Mouse (Mus musculus) embryonic facial prominence, embryonic 14.5 days (tissue): ENCODE measurements around the gene Spem1. TPM values are rescaled to one million over a fixed set of nuclear protein-coding genes. Genes with fewer than 3 reads are reported as not detected.
"Not testable (repeated sequence)": the region's sequence is repeated elsewhere in the genome, so short reads cannot be mapped to it uniquely, and the experiment has no call there.

Experiments used
- ATAC-seq: fragments of 200-750 bp; cut with Nextera tagmentation; 2 replicates; pipeline ENCODE4 v1.8.0; 2017; ENCODE audit warnings: low read depth, moderate number of reproducible peaks, moderate TSS enrichment
- DNase-seq: peaks from one replicate; pipeline ENCODE4 v3.0.0-alpha.2; 2015; ENCODE audit warnings: low spot score
- H3K27ac ChIP-seq: fragments of 300-500 bp; sonication (generic); replicated peaks from 2 replicates; pipeline ENCODE4 v1.5.1; 2014; ENCODE audit warnings: low read depth, mild to moderate bottlenecking, low read length, moderate library complexity
- H3K27me3 ChIP-seq: fragments of 300-500 bp; sonication (generic); replicated peaks from 2 replicates; pipeline ENCODE4 v1.6.1; 2014; ENCODE audit warnings: low read length; ENCODE audit not compliant: control insufficient read depth, insufficient read depth
- H3K36me3 ChIP-seq: fragments of 300-500 bp; sonication (generic); 2 replicates; pipeline ENCODE4 v1.6.1; 2014; ENCODE audit warnings: low read length, mixed read lengths; ENCODE audit not compliant: control insufficient read depth, insufficient read depth
- H3K4me1 ChIP-seq: fragments of 300-500 bp; sonication (generic); 2 replicates; pipeline ENCODE4 v1.6.1; 2014; ENCODE audit warnings: antibody characterized with exemption, low read length; ENCODE audit not compliant: control insufficient read depth, insufficient read depth
- H3K4me2 ChIP-seq: fragments of 300-500 bp; sonication (generic); 2 replicates; pipeline ENCODE4 v1.6.1; 2014; ENCODE audit warnings: low read depth, mild to moderate bottlenecking, low read length, moderate library complexity, mixed read lengths
- H3K4me3 ChIP-seq: fragments of 300-500 bp; sonication (generic); 2 replicates; pipeline ENCODE4 v1.5.1; 2014; ENCODE audit warnings: low read depth, mild to moderate bottlenecking, low read length
- H3K9ac ChIP-seq: fragments of 300-500 bp; sonication (generic); 2 replicates; pipeline ENCODE4 v1.6.1; 2014; ENCODE audit warnings: low read depth, mild to moderate bottlenecking, low read length, moderate library complexity, mixed read lengths
- H3K9me3 ChIP-seq: fragments of 300-500 bp; sonication (generic); 2 replicates; pipeline ENCODE4 v1.6.1; 2016; ENCODE audit warnings: low read length; ENCODE audit not compliant: control insufficient read depth
- WGBS: fragments of 180-500 bp; shearing (Covaris S2); extraction: QIAGEN DNeasy Blood & Tissue Kit; methylation state at CpG from one replicate; pipeline ENCODE4 v1.1.7; 2014; 5-methylcytosine and 5-hydroxymethylcytosine counted together
- polyA plus RNA-seq: library from polyadenylated mRNA; unstranded; fragments of >200 nt; fragmentation: Nextera tagmentation; extraction: Ambion mirVana; gene quantifications from 2 replicates; pipeline ENCODE4 v1.2.1, GENCODE M21; 2014

The Spem1 gene
- 0.26 TPM in 1 of 2 replicates, not detected in the other for polyA plus RNA-seq

DNA sequence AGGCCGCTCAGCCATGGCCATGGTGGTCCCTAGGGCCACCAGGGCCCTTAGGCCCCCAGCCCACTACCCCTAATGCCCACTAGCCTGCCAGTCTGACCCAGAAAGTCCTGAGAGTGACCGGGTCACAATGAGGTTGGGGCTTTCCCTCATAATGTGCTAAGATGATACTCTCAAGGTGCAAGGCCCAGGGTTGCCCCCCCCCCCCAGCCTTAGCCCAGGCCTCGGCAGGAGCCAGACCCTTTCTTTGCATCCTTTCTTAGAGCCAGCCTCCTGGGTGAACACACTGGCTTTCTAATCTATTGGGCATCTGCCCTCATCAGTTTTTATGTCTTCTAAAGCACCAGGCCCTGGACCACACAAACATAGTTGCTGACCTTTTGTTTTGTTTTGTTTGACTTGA, at the start of gene Spem1:
Gene Spem1, minus strand, starts transcription at position 101 of the 400 bp plus-strand sequence.
- no peak within 1 kb of the TSS for H3K4me2 ChIP-seq
- no peak for ATAC-seq
- H3K9me3 ChIP-seq, result peaks cover 12% of the 10 kb centered on the region
- H3K27me3 ChIP-seq, result no peaks in the 10 kb centered on the region
- H3K36me3 ChIP-seq, result peaks cover 30% of the 10 kb centered on the region
- DNase-seq, result no peak
- H3K27ac ChIP-seq, result no peak within 1 kb of the TSS
- H3K4me3 ChIP-seq, result no peak within 1 kb of the TSS
- H3K4me1 ChIP-seq, result no peaks in the 10 kb centered on the region
- 95% methylated on average over 2 of the region's 3 CpGs for WGBS
- no peak within 1 kb of the TSS for H3K9ac ChIP-seq

- Histone ChIP-seq H3K27me3 (no peaks in the 10 kb centered on the region), H3K36me3 (no peaks in the 10 kb centered on the region), H3K9ac (no peak overlapping the region), H3K27ac (no peak overlapping the region), H3K4me1 (no peaks in the 10 kb centered on the region), H3K4me2 (no peak overlapping the region), H3K4me3 (no peak overlapping the region), H3K9me3 (no peaks in the 10 kb centered on the region)
- no peak for ATAC-seq
- 89% methylated on average over 2 of the region's 2 CpGs for WGBS
- DNase-seq, result no peak
Observed at GRCm38 (mm10) chr11:69870289-69871069, 48.5 kb upstream of the Spem1 start.

GRCm38 (mm10) chr11:69867335-69867734, 45.4 kb upstream of the Spem1 start:
- no peaks in the 10 kb centered on the region for H3K36me3 ChIP-seq
- H3K4me3 ChIP-seq, result no peak overlapping the region
- H3K9ac ChIP-seq, result no peak overlapping the region
- 72% methylated on average over 9 of the region's 9 CpGs for WGBS
- H3K9me3 ChIP-seq, result no peaks in the 10 kb centered on the region
- no peaks in the 10 kb centered on the region for H3K4me1 ChIP-seq
- H3K27ac ChIP-seq, result no peak overlapping the region
- H3K4me2 ChIP-seq, result no peak overlapping the region
- no peak for ATAC-seq
- no peaks in the 10 kb centered on the region for H3K27me3 ChIP-seq
- DNase-seq, result no peak

- no peaks in the 10 kb centered on the region for H3K36me3 ChIP-seq
- no peaks in the 10 kb centered on the region for H3K9me3 ChIP-seq
- no peaks in the 10 kb centered on the region for H3K27me3 ChIP-seq
- H3K4me3 ChIP-seq, result no peak overlapping the region
- no peak overlapping the region for H3K4me2 ChIP-seq
- ATAC-seq (no peak), DNase-seq (no peak)
- H3K27ac ChIP-seq, result no peak overlapping the region
- no peaks in the 10 kb centered on the region for H3K4me1 ChIP-seq
- 81% methylated on average over 9 of the region's 9 CpGs for WGBS
- no peak overlapping the region for H3K9ac ChIP-seq
Observed at GRCm38 (mm10) chr11:69865561-69865960, 43.6 kb upstream of the Spem1 start.

DNA sequence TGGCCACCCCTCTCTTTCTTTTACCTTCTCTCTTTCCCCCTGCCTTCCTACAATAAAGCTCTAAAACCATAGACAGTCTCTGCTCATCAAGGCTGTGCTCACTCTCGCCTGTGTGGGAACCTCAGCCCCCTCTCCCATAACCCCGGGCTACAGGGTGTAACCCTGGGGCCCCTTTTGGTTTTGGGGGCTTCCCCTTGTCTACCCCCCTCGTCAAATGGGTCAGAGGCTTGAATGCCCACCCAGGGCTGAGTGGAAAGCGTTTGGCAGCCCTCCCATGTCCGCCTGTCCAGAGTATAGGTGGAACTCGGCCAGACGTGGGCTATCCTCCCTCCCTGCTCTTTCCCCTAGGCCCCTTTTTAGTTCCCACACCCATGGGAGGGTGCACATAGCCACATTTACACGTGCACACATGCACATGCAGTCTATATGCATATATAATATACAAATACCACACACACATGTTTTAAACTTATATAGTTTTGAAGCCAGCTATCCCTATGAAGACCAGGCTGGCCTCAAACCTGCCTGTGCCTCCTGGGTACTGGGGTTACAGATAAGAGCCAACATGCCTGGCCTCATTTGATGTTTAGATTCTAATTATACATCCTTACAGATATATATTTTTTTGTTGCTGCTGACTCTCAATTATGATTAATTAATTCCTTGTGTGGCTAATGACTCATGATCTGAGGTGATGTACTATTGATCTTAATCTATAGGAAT, 42.3 kb upstream of the Spem1 start:
- Histone ChIP-seq H3K27me3 (peaks cover under 1% of the 10 kb centered on the region; the same call in 1 of the 2 replicates), H3K36me3 (no peaks in the 10 kb centered on the region), H3K9me3 (no peaks in the 10 kb centered on the region), H3K4me1 (no peaks in the 10 kb centered on the region), H3K9ac (no peak overlapping the region), H3K27ac (no peak overlapping the region), H3K4me3 (no peak overlapping the region), H3K4me2 (no peak overlapping the region)
- 48% methylated on average over 8 of the region's 8 CpGs for WGBS
- DNase-seq (no peak), ATAC-seq (no peak)

- 70% methylated on average over 3 of the region's 3 CpGs for WGBS
- not testable (repeated sequence) for H3K9ac ChIP-seq, H3K4me1 ChIP-seq, H3K27me3 ChIP-seq, H3K36me3 ChIP-seq, H3K4me3 ChIP-seq, H3K9me3 ChIP-seq, ATAC-seq, DNase-seq, H3K4me2 ChIP-seq, H3K27ac ChIP-seq
Observed at GRCm38 (mm10) chr11:69863729-69864128, 41.7 kb upstream of the Spem1 start.

- Histone ChIP-seq H3K4me2 (peak within 1 kb of the TSS; percentile 36), H3K4me3 (peak within 1 kb of the TSS; percentile 20), H3K36me3 (no peaks in the 10 kb centered on the region), H3K9me3 (no peaks in the 10 kb centered on the region), H3K27me3 (peaks cover 12% of the 10 kb centered on the region), H3K9ac (peak within 1 kb of the TSS; percentile 28; the same call in 1 of the 2 replicates), H3K27ac (peak within 1 kb of the TSS; percentile 54), H3K4me1 (no peaks in the 10 kb centered on the region)
- DNase-seq, result peak; percentile 74
- WGBS, result 22% methylated on average over 29 of the region's 30 CpGs
- peak; percentile 64; the same call in 1 of the 2 replicates for ATAC-seq
Observed at GRCm38 (mm10) chr11:69858113-69858998, 36.4 kb upstream of the Spem1 start, which contains the start of gene Tnk1. Gene Tnk1 (minus strand): TSS chr11:69858730.

- Histone ChIP-seq H3K4me1 (0 out of 2 replicates have a peak, but pooled peaks cover 5% of the 10 kb centered on the region), H3K27ac (no peak overlapping the region), H3K4me3 (no peak overlapping the region), H3K4me2 (no peak overlapping the region), H3K27me3 (peaks cover 12% of the 10 kb centered on the region), H3K9me3 (no peaks in the 10 kb centered on the region), H3K36me3 (peaks cover 24% of the 10 kb centered on the region), H3K9ac (no peak overlapping the region)
- 21% methylated on average over 16 of the region's 16 CpGs for WGBS
- ATAC-seq, result no peak
- DNase-seq, result no peak
Observed at GRCm38 (mm10) chr11:69855347-69855746, 33.4 kb upstream of the Spem1 start.
